Mouse (Mus musculus) embryonic facial prominence, embryonic 12.5 days (tissue): Measurements from ENCODE around the gene Usp48. TPM values are rescaled to one million over a fixed set of nuclear protein-coding genes. Genes with fewer than 3 reads are reported as not detected.

Experiments
- ATAC-seq: fragments of 200-750 bp; cut with Nextera tagmentation; 2 replicates; pipeline ENCODE4 v1.8.0; 2017; ENCODE audit not compliant: insufficient number of reproducible peaks, insufficient read depth, low FRiP score, low TSS enrichment
- H3K27ac ChIP-seq: fragments of 300-500 bp; sonication (generic); 2 replicates; pipeline ENCODE4 v1.5.1; 2016; ENCODE audit warnings: mild to moderate bottlenecking
- H3K27me3 ChIP-seq: fragments of 300-500 bp; sonication (generic); 2 replicates; pipeline ENCODE4 v1.6.1; 2016; ENCODE audit warnings: mild to moderate bottlenecking, moderate library complexity
- H3K36me3 ChIP-seq: fragments of 300-500 bp; sonication (generic); 2 replicates; pipeline ENCODE4 v1.6.1; 2016; ENCODE audit warnings: mild to moderate bottlenecking
- H3K4me1 ChIP-seq: fragments of 300-500 bp; sonication (generic); 2 replicates; pipeline ENCODE4 v1.6.1; 2016
- H3K4me2 ChIP-seq: fragments of 300-500 bp; sonication (generic); replicated peaks from 2 replicates; pipeline ENCODE4 v1.6.1; 2016; ENCODE audit warnings: mild to moderate bottlenecking, moderate library complexity
- H3K4me3 ChIP-seq: fragments of 300-500 bp; sonication (generic); 2 replicates; pipeline ENCODE4 v1.5.1; 2016; ENCODE audit warnings: mild to moderate bottlenecking
- H3K9ac ChIP-seq: fragments of 300-500 bp; sonication (generic); 2 replicates; pipeline ENCODE4 v1.6.1; 2016; ENCODE audit warnings: mild to moderate bottlenecking, moderate library complexity
- H3K9me3 ChIP-seq: fragments of 300-500 bp; sonication (generic); 2 replicates; pipeline ENCODE4 v1.6.1; 2016; ENCODE audit warnings: mild to moderate bottlenecking, moderate library complexity
- WGBS: fragments of 180-500 bp; shearing (Covaris S2); methylation state at CpG from one replicate; pipeline ENCODE4 v1.1.7; 2016; 5-methylcytosine and 5-hydroxymethylcytosine counted together
- polyA plus RNA-seq: library from polyadenylated mRNA; unstranded; fragments of >200 nt; fragmentation: Nextera tagmentation; extraction: Ambion mirVana; gene quantifications from 2 replicates; pipeline ENCODE4 v1.2.1, GENCODE M21; 2016

Usp48 gene
- polyA plus RNA-seq, 1 experiment from 2014 or later, result 90.5 TPM

- Histone ChIP-seq H3K27ac (no peak within 1 kb of the TSS), H3K9me3 (no peaks in the 10 kb centered on the region), H3K4me1 (peaks cover 17% of the 10 kb centered on the region; the same call in 1 of the 2 replicates), H3K9ac (peak within 1 kb of the TSS; percentile 60), H3K4me2 (peak within 1 kb of the TSS; percentile 76), H3K27me3 (peaks cover 43% of the 10 kb centered on the region), H3K36me3 (no peaks in the 10 kb centered on the region), H3K4me3 (peak within 1 kb of the TSS; percentile 43)
- WGBS, result under 1% methylated on average over 37 of the region's 44 CpGs
- no peak; the same call in none of the 2 replicates for ATAC-seq
Observed at GRCm38 (mm10) chr4:137664433-137664979, 71.0 kb downstream of the Usp48 start, which contains the start of gene Rap1gap. Gene Rap1gap, plus strand, starts transcription at chr4:137664726.

DNA sequence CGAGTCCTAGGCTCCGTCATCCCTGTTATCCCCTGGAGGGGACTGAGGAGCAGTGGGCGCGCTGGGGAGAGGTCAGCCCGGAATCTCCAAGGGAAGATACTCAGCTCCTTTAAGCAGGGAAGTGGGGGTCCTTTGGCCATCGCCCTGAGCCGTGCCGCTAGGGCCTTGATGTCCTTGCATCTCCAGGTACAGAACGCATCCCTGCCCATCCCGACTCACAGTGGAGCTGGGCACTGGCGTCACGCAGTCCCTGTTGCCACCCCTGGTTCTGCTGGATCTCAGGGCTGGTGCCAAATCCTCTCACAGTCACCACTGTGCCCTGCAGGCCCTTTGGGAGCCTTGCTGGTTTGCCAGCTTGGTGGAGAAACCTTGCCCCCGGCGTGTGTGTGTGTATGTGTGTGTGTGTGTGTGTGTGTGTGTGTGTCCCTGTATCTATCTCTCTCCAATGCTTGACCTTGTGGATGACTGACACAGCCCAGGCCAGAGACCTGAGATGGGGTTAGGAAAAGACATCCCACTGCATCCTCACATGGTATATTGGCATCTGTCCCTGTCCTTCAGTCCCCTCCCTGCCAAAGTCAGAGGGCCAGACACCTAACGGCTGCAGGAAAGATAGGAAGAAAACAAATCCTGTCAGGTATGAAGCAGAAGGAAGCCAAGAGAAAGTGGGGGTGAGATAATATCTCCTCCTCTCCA is 71.6 kb downstream of the Usp48 start:
- Histone ChIP-seq H3K4me1 (peaks cover 16% of the 10 kb centered on the region; the same call in 1 of the 2 replicates), H3K9ac (peak overlapping the region; percentile 60), H3K4me2 (peak overlapping the region; percentile 76), H3K27me3 (peaks cover 43% of the 10 kb centered on the region), H3K27ac (no peak overlapping the region), H3K4me3 (peak overlapping the region; percentile 43), H3K36me3 (no peaks in the 10 kb centered on the region), H3K9me3 (no peaks in the 10 kb centered on the region)
- ATAC-seq, result no peak; the same call in 1 of the 2 replicates
- WGBS, result 10% methylated on average over 15 of the region's 15 CpGs

DNA sequence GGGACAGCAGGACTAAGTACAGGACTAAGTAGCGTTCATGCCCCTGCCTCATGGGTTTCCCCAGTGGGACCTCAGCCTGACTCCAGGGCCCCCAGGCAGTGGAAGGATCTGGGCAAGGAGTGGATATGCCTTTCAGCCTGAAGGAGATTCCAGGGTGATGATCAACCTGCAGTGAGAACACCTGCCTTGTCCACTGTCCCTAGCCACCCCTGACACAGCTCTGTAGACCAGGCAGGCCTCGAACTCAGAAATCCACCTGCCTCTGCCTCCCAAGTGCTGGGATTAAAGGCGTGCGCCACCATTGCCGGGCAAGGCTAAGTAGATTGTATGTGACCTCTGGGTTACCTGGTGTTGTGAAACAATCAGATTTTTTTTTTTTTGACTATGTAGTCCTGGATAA is 72.2 kb downstream of the Usp48 start:
- Histone ChIP-seq H3K36me3 (no peaks in the 10 kb centered on the region), H3K9ac (no peak overlapping the region), H3K9me3 (no peaks in the 10 kb centered on the region), H3K27ac (no peak overlapping the region), H3K4me3 (no peak overlapping the region), H3K4me2 (no peak overlapping the region), H3K4me1 (peaks cover 14% of the 10 kb centered on the region; the same call in 1 of the 2 replicates), H3K27me3 (peaks cover 43% of the 10 kb centered on the region)
- no peak for ATAC-seq
- WGBS, result 89% methylated on average over 5 of the region's 5 CpGs

- no peak overlapping the region for H3K9ac ChIP-seq
- no peaks in the 10 kb centered on the region for H3K9me3 ChIP-seq
- WGBS, result 69% methylated on average over 5 of the region's 5 CpGs
- peaks cover 14% of the 10 kb centered on the region; the same call in 1 of the 2 replicates for H3K4me1 ChIP-seq
- H3K36me3 ChIP-seq, result no peaks in the 10 kb centered on the region
- no peak overlapping the region for H3K4me3 ChIP-seq
- H3K27ac ChIP-seq, result no peak overlapping the region
- no peak for ATAC-seq
- no peak overlapping the region for H3K4me2 ChIP-seq
- H3K27me3 ChIP-seq, result peaks cover 43% of the 10 kb centered on the region
Observed at GRCm38 (mm10) chr4:137666283-137666957, 72.9 kb downstream of the Usp48 start.

- Histone ChIP-seq H3K4me3 (no peak overlapping the region), H3K4me2 (no peak overlapping the region), H3K9me3 (no peaks in the 10 kb centered on the region), H3K9ac (no peak overlapping the region), H3K4me1 (peaks cover 14% of the 10 kb centered on the region; the same call in 1 of the 2 replicates), H3K27ac (no peak overlapping the region), H3K27me3 (peaks cover 46% of the 10 kb centered on the region), H3K36me3 (no peaks in the 10 kb centered on the region)
- 70% methylated on average over 8 of the region's 8 CpGs for WGBS
- ATAC-seq, result no peak
Observed at GRCm38 (mm10) chr4:137666958-137667345, 73.4 kb downstream of the Usp48 start.

DNA sequence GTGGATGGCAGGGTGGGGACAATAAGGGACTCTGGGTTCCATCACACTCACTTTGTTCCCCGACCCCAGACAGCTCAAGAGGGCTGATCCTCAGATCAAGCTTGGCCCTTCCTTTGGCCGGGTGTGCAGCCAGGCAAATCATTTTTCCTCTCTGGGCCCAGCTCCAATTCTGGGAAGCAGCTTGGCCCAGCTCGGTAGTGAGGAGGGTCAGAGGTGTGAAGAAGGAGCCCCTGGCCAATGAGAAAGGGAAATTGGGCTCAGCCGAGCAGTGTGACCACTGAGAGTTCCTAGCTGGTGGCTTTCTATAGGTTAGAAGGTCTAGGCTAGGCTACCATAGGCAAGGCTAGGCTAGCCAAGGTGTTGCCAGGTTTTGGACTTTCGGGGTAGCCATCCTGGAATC is 74.2 kb downstream of the Usp48 start:
- Histone ChIP-seq H3K36me3 (no peaks in the 10 kb centered on the region), H3K27ac (no peak overlapping the region), H3K27me3 (peaks cover 53% of the 10 kb centered on the region), H3K9me3 (no peaks in the 10 kb centered on the region), H3K4me1 (peaks cover 14% of the 10 kb centered on the region; the same call in 1 of the 2 replicates), H3K9ac (no peak overlapping the region), H3K4me2 (no peak overlapping the region), H3K4me3 (no peak overlapping the region)
- 65% methylated on average over 5 of the region's 5 CpGs for WGBS
- no peak for ATAC-seq

DNA sequence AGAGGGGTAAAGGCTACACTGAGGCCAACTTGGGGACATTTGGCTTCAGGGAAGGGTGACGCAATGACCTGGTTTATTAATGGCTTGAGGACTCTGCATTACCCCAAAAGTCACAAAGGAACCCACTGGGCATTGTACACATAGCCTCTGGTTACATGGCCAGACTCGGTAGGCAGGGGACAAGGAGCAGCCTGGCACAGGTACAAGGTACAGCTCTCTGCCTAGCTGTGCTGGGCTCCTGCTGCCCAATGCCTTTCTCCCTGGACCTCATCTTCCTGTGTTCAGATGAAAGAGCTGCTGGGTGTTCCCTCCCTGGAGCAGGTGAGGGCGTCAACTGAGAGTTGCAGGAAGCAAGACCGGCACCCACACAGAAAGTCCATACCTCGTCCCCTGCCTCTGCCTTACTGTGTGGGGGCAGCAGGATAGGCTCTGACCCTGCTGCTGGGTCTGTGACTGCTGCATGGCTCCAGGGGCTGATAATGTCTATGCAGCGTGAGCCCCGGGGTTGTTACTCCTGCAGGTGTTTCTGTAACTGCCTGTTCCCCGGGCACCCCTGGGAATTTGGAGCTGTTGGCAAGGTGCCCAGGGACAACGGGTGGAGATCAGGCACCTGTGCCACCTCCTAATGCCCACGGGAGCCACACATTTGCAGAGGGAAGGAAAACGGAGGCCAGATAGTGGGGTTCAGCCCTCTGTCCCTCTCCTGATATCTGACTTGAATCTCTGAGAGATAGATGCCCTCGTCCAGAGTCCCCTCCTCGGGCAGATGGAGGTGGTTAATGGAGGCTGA is 78.4 kb downstream of the Usp48 start:
- Histone ChIP-seq H3K4me1 (peaks cover 3% of the 10 kb centered on the region), H3K4me3 (no peak overlapping the region), H3K4me2 (no peak overlapping the region), H3K36me3 (no peaks in the 10 kb centered on the region), H3K9ac (no peak overlapping the region), H3K27me3 (peaks cover 15% of the 10 kb centered on the region; the same call in 1 of the 2 replicates), H3K27ac (no peak overlapping the region), H3K9me3 (no peaks in the 10 kb centered on the region)
- WGBS, result 72% methylated on average over 13 of the region's 13 CpGs
- ATAC-seq, result no peak

DNA sequence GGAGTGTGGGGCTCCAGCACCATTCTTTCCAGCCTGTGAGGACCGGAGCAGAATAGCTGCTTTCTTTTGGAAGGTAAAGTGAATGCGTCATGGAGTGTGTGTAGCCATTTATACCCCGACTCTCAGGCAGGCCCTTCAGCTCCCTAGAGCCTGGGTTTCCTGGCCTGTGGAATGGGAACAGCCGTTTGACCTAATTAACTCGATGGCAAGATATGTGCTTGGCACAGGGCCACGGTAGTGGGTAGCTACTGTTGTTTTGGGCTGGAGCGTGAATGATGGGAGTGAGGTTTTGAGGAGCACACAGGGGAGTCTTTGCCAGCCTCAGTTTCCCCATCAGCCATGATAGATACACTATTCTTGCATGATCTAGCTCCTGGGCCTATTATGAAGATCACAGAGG is 82.0 kb downstream of the Usp48 start:
- no peak overlapping the region for H3K27ac ChIP-seq
- 69% methylated on average over 7 of the region's 7 CpGs for WGBS
- no peak overlapping the region for H3K4me3 ChIP-seq
- peaks cover 20% of the 10 kb centered on the region for H3K27me3 ChIP-seq
- no peaks in the 10 kb centered on the region for H3K36me3 ChIP-seq
- no peak overlapping the region for H3K4me2 ChIP-seq
- no peak overlapping the region for H3K9ac ChIP-seq
- H3K4me1 ChIP-seq, result peaks cover 3% of the 10 kb centered on the region
- no peaks in the 10 kb centered on the region for H3K9me3 ChIP-seq
- ATAC-seq, result no peak

- ATAC-seq, result no peak
- Histone ChIP-seq H3K27me3 (peaks cover 25% of the 10 kb centered on the region), H3K36me3 (no peaks in the 10 kb centered on the region), H3K4me2 (no peak overlapping the region), H3K27ac (no peak overlapping the region), H3K9me3 (no peaks in the 10 kb centered on the region), H3K9ac (no peak overlapping the region), H3K4me1 (peaks cover 4% of the 10 kb centered on the region), H3K4me3 (no peak overlapping the region)
- WGBS, result 11% methylated on average over 11 of the region's 11 CpGs
Observed at GRCm38 (mm10) chr4:137676057-137676456, 82.5 kb downstream of the Usp48 start.

DNA sequence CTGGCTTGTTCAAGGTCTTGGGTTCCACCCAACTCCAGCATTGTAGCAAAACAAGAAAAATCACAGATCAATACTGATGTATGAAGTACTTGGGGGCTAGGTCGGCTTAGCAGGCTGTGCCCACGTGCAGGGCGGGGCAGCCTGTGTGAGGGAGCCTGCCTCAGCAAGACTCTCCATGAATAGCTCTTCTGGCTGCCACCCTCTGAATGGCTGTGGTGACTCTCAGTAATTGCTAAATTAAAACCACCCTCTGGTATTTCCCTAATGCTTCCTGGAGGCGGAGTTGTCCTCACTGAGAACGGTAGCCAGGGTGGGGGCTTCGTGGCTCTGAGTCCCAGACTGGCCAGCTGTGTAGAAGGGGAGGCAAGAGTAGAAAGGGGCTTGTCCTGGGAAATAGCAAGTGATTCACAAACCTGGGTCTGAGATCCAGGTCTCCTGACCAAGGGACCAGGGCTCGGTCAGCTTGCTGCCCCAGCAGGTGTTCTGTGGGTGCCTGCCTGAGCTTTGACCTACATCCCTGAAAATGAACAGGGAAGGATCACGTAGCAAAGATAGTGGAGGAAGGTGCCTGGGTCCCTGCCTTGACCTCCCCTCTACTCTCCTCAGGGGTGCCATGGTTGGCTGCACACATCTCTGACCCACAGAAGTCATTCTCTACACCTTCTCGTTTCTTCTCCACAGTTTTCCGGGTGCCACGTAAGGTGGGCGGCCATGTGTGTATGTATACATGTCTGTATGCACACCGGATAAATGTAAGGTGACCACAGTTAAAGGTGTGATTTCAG is 83.3 kb downstream of the Usp48 start:
- no peak overlapping the region for H3K9ac ChIP-seq
- no peak overlapping the region for H3K27ac ChIP-seq
- H3K4me1 ChIP-seq, result peaks cover 13% of the 10 kb centered on the region
- WGBS, result 58% methylated on average over 13 of the region's 13 CpGs
- no peaks in the 10 kb centered on the region for H3K9me3 ChIP-seq
- no peak overlapping the region for H3K4me3 ChIP-seq
- no peaks in the 10 kb centered on the region for H3K36me3 ChIP-seq
- no peak overlapping the region for H3K4me2 ChIP-seq
- H3K27me3 ChIP-seq, result peaks cover 31% of the 10 kb centered on the region
- no peak for ATAC-seq

GRCm38 (mm10) chr4:137677906-137678305 is 84.4 kb downstream of the Usp48 start:
- Histone ChIP-seq H3K9ac (no peak overlapping the region), H3K4me1 (peaks cover 13% of the 10 kb centered on the region), H3K4me2 (no peak overlapping the region), H3K36me3 (no peaks in the 10 kb centered on the region), H3K27ac (no peak overlapping the region), H3K9me3 (no peaks in the 10 kb centered on the region), H3K27me3 (peaks cover 34% of the 10 kb centered on the region), H3K4me3 (no peak overlapping the region)
- WGBS, result 83% methylated on average over 5 of the region's 5 CpGs
- ATAC-seq, result no peak
